Mouse (Mus musculus) gastrocnemius, postnatal 4 days (tissue): ENCODE data around the gene Zmiz1. TPM values are rescaled to one million over a fixed set of nuclear protein-coding genes. Genes with fewer than 3 reads are reported as not detected.

Source experiments
- DNase-seq, 2 experiments: peaks; one replicate each; pipeline ENCODE4 v3.0.0; 2021 to 2022; ENCODE audit warnings: low spot score in 2 of 2, mixed read lengths in 2 of 2
- total RNA-seq, 2 experiments: library from RNA; stranded (reverse); gene quantifications; 2 replicates each; pipeline ENCODE4 v1.2.3; 2021

Zmiz1 gene
- total RNA-seq, 2 experiments from 2014 or later: 53.8 to 55.2 TPM

- no peak for DNase-seq
Observed at GRCm38 (mm10) chr14:25511564-25511963, 52.6 kb downstream of the Zmiz1 start.

DNA sequence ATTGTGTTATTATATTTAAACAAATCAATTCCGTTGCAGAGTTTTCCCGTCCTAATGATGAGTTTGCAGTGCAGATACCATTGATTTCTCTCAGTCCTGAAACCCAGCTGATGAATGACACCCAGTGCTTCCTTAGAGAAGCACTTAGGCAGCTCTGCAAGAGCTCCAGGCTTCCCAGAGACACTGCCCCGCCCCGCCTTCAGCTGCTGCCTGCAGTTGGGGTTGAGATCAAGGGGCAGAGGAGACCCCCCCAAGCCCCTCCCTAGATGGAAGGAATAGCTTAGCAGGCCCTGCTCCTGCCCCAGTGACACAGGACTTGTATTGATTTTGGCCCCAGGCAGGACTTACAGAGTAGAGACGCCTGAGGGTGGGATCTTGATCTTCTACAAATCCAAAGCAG lies 53.0 kb downstream of the Zmiz1 start:
- DNase-seq: no peak

- DNase-seq: no peak
Observed at GRCm38 (mm10) chr14:25512803-25513202, 53.8 kb downstream of the Zmiz1 start.

- DNase-seq: no peak
Observed at GRCm38 (mm10) chr14:25513496-25513895, 54.5 kb downstream of the Zmiz1 start.

- DNase-seq: no peak
Observed at GRCm38 (mm10) chr14:25514943-25515512, 56.0 kb downstream of the Zmiz1 start.

- DNase-seq: no peak
Observed at GRCm38 (mm10) chr14:25515924-25516323, 56.9 kb downstream of the Zmiz1 start.

DNA sequence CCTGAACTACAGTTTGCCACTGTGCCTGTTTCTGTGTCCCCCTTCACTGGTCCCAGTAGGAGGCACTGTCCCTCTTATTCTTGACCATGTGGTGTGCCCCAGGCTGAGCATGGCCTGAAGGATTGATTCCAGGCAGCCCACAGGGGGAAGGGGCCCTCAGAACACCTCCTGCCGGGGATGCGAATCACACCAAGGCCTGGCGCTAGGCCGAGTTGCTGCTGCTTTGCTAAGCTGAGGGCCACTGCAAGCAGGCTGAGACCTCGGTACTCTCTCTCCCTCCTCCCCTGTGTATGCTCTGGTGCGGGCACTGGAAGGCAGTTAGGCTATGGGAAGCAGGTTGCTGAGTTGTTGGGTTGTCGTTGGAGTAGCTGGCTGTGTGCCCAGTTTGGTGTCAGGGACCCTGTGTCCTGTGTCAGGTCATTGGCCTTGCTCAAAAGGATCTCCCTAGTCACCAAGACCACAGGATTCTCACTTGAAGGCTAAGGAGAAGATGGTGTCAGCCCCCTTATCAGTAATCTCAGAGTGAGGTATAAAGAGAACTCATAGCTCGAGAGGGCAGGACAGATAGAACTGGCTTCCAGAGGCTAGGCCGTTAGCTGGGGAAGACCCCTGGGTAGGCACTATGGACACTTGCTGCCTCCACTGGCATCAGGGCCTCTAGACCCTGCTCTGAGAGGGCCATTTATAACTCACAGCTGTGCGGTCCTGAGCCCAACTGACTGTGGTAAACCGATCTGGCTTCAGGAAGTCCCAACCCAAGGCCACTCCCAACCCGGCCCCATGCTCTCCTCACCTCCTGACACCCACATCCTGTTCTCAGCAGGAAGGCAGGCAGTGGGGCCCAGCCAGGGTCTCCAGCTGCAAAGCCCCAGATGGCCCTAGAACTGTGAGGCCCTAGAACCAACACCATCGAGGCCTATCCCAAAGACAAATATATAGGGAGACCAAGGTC lies 57.9 kb downstream of the Zmiz1 start:
- DNase-seq: no peak

DNA sequence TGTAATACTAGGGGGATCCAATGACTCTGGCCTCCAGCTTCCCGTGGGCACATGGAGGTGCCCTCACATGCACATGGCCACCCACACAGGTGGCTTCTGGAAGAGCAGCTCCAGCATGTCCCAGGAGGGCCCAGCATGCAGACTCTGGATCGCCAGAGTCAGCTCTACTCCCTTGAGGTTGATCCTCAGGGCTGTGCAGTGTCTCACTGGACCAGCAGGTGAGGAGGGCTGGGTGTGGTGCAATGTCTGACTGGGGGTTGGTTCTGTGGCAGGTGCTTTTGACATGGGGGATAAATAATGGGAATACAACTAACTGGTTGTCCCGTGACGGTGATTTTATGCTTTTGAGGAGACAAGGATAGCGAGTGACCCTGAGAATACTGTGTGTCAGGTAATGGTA lies 59.7 kb downstream of the Zmiz1 start:
- DNase-seq: no peak

DNA sequence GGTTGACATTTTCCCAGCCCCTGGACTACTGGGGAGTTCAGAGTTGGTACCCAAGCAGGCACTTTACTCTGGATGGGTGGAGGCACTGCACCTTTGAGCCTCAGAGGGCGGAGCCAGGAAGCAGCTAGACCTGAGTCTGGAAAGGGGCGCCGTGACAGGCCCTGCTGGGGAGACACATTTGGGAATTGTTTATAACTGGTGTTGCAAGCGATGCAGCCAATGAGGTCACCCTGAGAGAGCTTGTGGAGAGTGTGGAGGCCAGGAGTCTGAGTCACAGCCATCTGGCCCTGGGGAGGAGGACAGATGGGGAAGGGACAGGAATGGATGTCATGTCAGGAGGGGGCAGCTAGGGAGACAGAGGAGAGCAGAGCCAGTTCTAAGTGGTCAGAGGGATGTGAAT lies 60.7 kb downstream of the Zmiz1 start:
- no peak for DNase-seq

DNA sequence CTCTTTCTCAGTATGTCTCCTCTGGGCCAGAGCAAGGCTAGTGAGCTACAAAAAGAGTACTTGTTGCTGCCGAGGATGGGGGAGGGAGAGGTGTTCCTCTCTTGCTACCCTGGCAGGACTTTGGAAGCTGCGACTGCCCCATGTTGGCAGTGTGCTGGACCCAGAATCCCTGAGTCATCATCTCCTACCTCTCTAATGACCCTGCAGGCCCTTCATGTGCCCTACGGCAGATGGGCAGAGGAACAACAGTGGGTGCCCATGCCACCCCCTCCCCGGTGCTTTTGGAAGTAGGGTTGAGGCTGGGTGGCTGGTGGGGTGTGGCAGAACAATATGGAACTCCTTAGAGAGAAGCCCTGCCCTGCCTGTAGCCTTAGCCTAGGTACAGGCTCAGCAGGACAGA lies 61.6 kb downstream of the Zmiz1 start:
- DNase-seq: no peak

GRCm38 (mm10) chr14:25520991-25521390 lies 62.0 kb downstream of the Zmiz1 start:
- DNase-seq: no peak

DNA sequence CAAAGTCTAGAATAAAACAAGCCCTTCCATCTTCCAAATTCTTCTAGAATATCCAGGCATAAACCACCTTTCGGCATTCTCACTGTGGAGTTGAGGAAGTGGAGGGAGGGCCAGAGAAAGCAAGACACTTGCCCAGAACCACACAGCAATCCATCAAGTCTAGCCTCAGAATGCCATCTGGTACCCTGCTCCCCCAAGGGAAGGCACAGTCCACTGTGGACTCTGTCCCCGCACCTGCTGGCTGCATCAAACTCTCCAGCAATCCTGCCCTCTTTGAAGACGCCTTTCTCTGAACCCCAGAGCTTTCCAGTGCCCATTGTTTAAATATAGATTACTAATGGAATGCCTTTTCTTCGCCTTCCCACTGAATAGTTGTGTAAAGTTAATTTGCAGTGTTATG lies 62.5 kb downstream of the Zmiz1 start:
- no peak for DNase-seq

- DNase-seq: no peak
Observed at GRCm38 (mm10) chr14:25522415-25522814, 63.4 kb downstream of the Zmiz1 start.

DNA sequence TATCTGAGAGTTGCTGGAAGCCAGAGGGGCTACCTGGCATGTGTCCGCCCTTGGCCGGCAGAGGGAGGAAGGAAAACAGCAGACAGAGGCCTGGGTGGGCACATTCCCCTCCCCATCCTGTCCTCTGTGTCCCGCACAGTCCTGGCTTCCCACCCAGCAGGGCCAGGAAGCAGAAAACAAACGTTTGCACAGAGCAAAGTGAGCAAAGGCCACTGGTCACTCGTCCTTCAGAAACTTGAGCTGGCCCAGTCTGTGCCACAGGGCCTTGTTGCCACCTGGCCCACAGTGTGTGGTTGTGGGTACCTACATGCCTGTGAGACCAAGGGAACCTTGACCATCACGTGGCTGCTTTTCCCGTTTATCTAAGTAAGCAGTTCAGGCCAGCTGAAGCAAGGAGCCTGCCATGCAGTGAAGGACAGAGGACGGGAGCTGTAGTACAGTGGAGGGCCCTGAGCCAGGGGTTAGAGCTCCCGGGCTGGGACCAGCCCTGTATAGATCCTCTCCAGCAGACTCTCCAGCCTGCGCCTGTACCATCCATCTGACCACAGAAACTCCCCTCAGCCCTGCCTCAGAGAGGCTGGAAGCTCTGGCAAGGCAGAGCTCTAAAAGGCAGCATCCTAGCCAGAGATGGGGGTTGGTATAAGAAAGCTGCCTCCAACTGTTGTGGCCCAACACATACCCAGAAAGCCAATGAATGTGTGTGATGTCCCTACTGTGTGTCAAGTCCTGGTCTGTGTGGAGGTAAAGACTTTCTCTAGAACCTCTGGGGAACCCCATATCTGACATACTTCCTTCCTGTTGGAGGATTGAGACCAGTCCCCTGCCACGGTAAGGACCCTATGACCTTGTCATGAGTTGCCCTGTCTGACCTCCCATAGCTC lies 64.5 kb downstream of the Zmiz1 start:
- DNase-seq: no peak

GRCm38 (mm10) chr14:25524111-25524495 lies 65.1 kb downstream of the Zmiz1 start:
- no peak for DNase-seq

- no peak for DNase-seq
Observed at GRCm38 (mm10) chr14:25524884-25525283, 65.9 kb downstream of the Zmiz1 start.

GRCm38 (mm10) chr14:25525729-25526128 lies 66.7 kb downstream of the Zmiz1 start:
- DNase-seq: no peak

DNA sequence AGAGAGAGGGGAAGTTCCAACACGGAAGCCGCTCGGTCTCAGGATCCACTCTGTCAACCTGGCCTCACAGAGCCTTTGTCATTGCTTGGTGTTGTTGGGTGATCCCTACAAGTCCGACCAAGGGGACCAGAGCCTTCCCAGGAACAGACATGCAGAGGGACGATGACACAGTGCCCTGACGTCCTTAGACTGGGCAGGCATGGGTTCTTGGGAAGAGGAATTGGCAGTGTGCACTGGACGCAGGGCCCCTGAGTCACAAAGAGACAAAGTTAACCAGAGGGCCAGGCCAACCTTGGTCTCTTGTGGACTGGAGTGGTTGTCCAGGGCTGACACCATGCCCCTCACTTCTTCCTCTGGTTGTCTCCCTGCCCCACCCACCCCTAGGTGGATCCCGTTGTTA lies 67.9 kb downstream of the Zmiz1 start:
- DNase-seq: no peak

- DNase-seq: no peak
Observed at GRCm38 (mm10) chr14:25527321-25527720, 68.3 kb downstream of the Zmiz1 start.

DNA sequence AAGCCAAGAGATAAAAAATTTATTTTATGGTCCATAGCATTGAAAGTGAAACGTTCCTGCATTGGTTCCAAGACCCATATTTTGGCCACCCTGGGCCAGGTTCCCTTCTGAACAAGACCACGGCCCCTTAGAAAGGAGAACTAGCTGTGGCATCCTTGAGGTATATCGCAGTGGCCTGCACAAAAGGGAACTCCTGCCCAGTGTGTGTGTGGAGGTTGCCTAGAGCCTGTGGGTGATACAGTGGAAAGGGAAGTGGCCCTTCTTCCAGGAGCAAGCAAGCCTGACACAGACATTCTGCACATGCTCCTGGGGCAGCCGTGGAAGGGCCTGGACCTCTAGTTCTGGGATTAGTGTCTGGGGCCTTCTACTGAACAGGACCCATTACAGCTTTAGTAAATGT lies 71.4 kb downstream of the Zmiz1 start:
- no peak for DNase-seq

GRCm38 (mm10) chr14:25530815-25531214 lies 71.8 kb downstream of the Zmiz1 start:
- DNase-seq: no peak

GRCm38 (mm10) chr14:25533010-25533409 lies 74.0 kb downstream of the Zmiz1 start:
- DNase-seq: no peak
